In the genomic region with DNA sequence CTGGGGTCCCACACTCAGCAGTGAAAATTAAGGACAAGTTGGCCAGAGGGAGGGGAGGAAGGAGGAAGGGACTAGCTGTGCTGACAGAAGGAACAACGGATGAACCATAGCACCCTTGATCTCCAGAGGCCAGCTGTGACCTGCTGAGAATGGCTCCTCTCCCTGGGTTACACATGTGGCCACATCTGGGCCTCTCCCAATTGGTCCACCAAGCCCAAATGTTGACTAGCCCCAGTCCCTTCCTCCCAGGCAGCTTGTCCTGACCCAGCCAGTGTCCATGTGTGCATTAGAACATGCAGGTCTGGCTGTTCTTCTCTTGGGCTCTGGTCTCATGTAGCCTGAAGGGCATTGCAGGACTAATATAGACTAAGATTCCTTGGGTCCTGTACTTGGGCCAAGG, we compare ENCODE assay signal across 14 mouse cellular contexts.
"Had no signal": no experiment of that assay in that cellular context is flagged by ENCODE, and none has a peak within 500 bp of the region (broad histone marks: within the 10 kb centered on the region; RNA-seq: fewer than 3 reads in every experiment).

No protein-coding gene starts in this region.

- DNase-seq: heart, postnatal 14 days; heart, postnatal 36 days; heart, postnatal 4 days; kidney, adult 11 months; kidney, adult 18-20 months; kidney, adult 2 months; kidney, adult 8-10 months; kidney, adult 9 months; kidney, postnatal 10 days; kidney, postnatal 14 days; kidney, postnatal 25 days; kidney, postnatal 4 days; layer of hippocampus, adult 9-11 months; layer of hippocampus, postnatal 36 days had no signal
